Comparison of ENCODE assay signal across 16 mouse cellular contexts in the genomic region with DNA sequence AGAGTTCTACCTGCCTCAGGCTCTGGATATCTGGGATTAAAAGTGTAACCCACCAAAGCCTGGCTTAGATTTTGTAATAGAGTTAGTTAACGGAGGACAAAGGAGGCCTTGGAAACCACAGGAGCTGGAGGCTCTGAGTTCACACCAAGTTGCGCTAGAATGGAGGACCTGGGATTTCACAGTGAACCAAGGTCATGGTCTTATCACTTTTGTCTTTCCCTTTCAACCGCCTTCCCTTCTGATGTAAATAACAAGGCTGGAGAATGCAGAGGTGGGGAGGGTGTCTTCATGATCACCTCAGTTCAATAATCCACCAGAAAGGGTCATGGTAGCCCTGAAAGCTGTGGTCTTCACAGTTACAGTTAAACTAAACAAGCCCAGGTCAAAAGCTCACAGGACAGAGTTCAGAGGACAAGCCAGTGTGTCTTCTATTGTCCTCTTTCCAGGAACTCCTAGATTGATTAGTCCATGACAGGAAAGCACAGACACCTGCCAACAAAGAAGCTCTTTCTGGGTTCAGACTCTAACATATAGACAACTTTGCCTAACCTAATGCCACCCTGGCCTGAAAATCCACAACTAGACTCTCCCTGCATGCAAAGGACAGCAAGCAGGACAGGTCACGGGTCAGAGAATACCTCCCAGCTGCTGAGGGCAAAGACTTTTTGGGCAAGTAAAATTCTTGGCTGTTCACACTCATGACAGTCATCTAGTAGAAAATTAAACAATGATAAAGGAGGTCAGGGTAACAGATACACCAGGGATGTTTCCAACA. TPM values are rescaled to one million over a fixed set of nuclear protein-coding genes. Genes with fewer than 3 reads are reported as not detected.
"Had no signal": no experiment of that assay in that cellular context is flagged by ENCODE, and none has a peak within 500 bp of the region (broad histone marks: within the 10 kb centered on the region; RNA-seq: fewer than 3 reads in every experiment).

No protein-coding gene starts in this region.

- H3K4me2 ChIP-seq: intestine, embryonic 15.5 days; neural tube, embryonic 15.5 days had no signal

- DNase-seq: left cerebral cortex, postnatal 4 days; lung, adult 2 months; lung, postnatal 36 days; midbrain, embryonic 14.5 days; right cerebral cortex, adult 18-20 months; spleen, adult 18-20 months; thymus, postnatal 36 days had no signal

- H3K27me3 ChIP-seq: intestine, embryonic 15.5 days had no signal

- H3K4me3 ChIP-seq: intestine, embryonic 15.5 days; myocyte; neural tube, embryonic 15.5 days had no signal

- H3K9ac ChIP-seq: intestine, embryonic 15.5 days; liver, embryonic 14.5 days; neural tube, embryonic 15.5 days had no signal

- H3K36me3 ChIP-seq: intestine, embryonic 15.5 days; neural tube, embryonic 15.5 days had no signal

- H3K9me3 ChIP-seq: intestine, embryonic 15.5 days; neural tube, embryonic 15.5 days had no signal

- ATAC-seq: intestine, embryonic 15.5 days; lung, postnatal 0 days had no signal

- H3K27ac ChIP-seq: intestine, embryonic 15.5 days; liver, embryonic 14.5 days; neural tube, embryonic 15.5 days had no signal

RNA-seq across cellular contexts. Expression of a gene that starts 2.4 kb away (rescaled TPM):
- polyA plus RNA-seq: lung, adult 2 months; myocyte had no signal

RNA-seq across cellular contexts. Expression of a gene that starts 37.0 kb away (rescaled TPM):
- polyA plus RNA-seq: intestine, embryonic 15.5 days; limb, embryonic 14.5 days; liver, embryonic 14.5 days; lung, adult 2 months; lung, postnatal 0 days; midbrain, embryonic 14.5 days; myocyte; neural tube, embryonic 11.5 days; neural tube, embryonic 15.5 days; stomach, embryonic 14.5 days; thymus, postnatal 0 days had no signal

RNA-seq across cellular contexts. Expression of a gene that starts 37.1 kb away (rescaled TPM):
- polyA plus RNA-seq: lung, adult 2 months; myocyte had no signal
